Mouse (Mus musculus) kidney, adult 2 months (tissue): ENCODE measurements around the gene Tas1r2. TPM values are rescaled to one million over a fixed set of nuclear protein-coding genes. Genes with fewer than 3 reads are reported as not detected.
A peak's percentile ranks its signal among the peaks of the same experiment; 100 is the strongest.

Experiments used
- DNase-seq: peaks from one replicate; pipeline ENCODE4 v3.0.0; 2021
- H3K27ac ChIP-seq: fragments of 200-500 bp; 2 replicates; pipeline ENCODE4 v1.5.1; 2012; ENCODE audit warnings: low read depth, low read length, control low read depth, inconsistent platforms; ENCODE audit not compliant: insufficient read depth
- H3K27me3 ChIP-seq: fragments of 200-500 bp; replicated peaks from 2 replicates; pipeline ENCODE4 v1.6.1; 2012; ENCODE audit warnings: mild to moderate bottlenecking, moderate library complexity, low read length, inconsistent platforms; ENCODE audit not compliant: control insufficient read depth, insufficient read depth
- H3K36me3 ChIP-seq: fragments of 200-500 bp; 2 replicates; pipeline ENCODE4 v1.6.1; 2012; ENCODE audit warnings: mild to moderate bottlenecking, moderate library complexity, low read length, inconsistent platforms; ENCODE audit not compliant: control insufficient read depth, insufficient read depth
- H3K4me1 ChIP-seq: fragments of 200-500 bp; 2 replicates; pipeline ENCODE4 v1.6.1; 2011; ENCODE audit warnings: low read length; ENCODE audit not compliant: control insufficient read depth, insufficient read depth
- H3K4me3 ChIP-seq: fragments of 200-500 bp; 2 replicates; pipeline ENCODE4 v1.5.1; 2011; ENCODE audit warnings: mild to moderate bottlenecking, low read depth, low read length, control low read depth; ENCODE audit not compliant: insufficient read depth
- CTCF ChIP-seq: fragments of 200-500 bp; conservative IDR thresholded peaks from 2 replicates; pipeline ENCODE4 v1.5.1; 2011; ENCODE audit warnings: low read depth, mild to moderate bottlenecking, control low read depth, low read length, moderate library complexity, mixed read lengths; ENCODE audit not compliant: insufficient read depth, insufficient read length
- POLR2A ChIP-seq: fragments of 200-500 bp; IDR thresholded peaks from one replicate; pipeline ENCODE4 v1.6.1; 2011; ENCODE audit warnings: low read depth, low read length, control low read depth
- WGBS: fragments of 180-500 bp; shearing (Covaris S2); methylation state at CpG from one replicate; pipeline ENCODE4 v1.1.7; 2018; 5-methylcytosine and 5-hydroxymethylcytosine counted together
- polyA plus RNA-seq: library from polyadenylated mRNA; depleted of rRNA; stranded (reverse); fragments of >200 nt; gene quantifications from 2 replicates; pipeline ENCODE4 v1.2.3, GENCODE M21; 2012; rRNA removed

Gene Tas1r2
- polyA plus RNA-seq: 0.08 and 0.14 TPM in 2 replicates

- WGBS: 75% methylated on average over 8 of the region's 8 CpGs
- no peak for TF ChIP-seq CTCF
- TF ChIP-seq POLR2A: no peak
- H3K27ac ChIP-seq: no peak within 1 kb of the TSS
- peaks cover 5% of the 10 kb centered on the region; the same call in 1 of the 2 replicates for H3K36me3 ChIP-seq
- no peak within 1 kb of the TSS for H3K4me3 ChIP-seq
- DNase-seq: no peak
- H3K4me1 ChIP-seq: no peaks in the 10 kb centered on the region
- no peaks in the 10 kb centered on the region for H3K27me3 ChIP-seq
Observed at GRCm38 (mm10) chr4:139653238-139653637, at the start of gene Tas1r2. Tas1r2 (plus strand) TSS chr4:139653538.

- no peaks in the 10 kb centered on the region for H3K27me3 ChIP-seq
- 0 out of 2 replicates have a peak, but pooled peaks cover 5% of the 10 kb centered on the region for H3K4me1 ChIP-seq
- TF ChIP-seq CTCF (no peak), POLR2A (no peak)
- no peak for DNase-seq
- no peak overlapping the region for H3K4me3 ChIP-seq
- no peak overlapping the region for H3K27ac ChIP-seq
- no peaks in the 10 kb centered on the region for H3K36me3 ChIP-seq
- WGBS: 82% methylated on average over 11 of the region's 11 CpGs
Observed at GRCm38 (mm10) chr4:139605216-139605615, 48.1 kb upstream of the Tas1r2 start.

- DNase-seq: no peak
- peaks cover 4% of the 10 kb centered on the region; the same call in 1 of the 2 replicates for H3K4me1 ChIP-seq
- TF ChIP-seq POLR2A: no peak
- no peak for TF ChIP-seq CTCF
- H3K27ac ChIP-seq: no peak overlapping the region
- H3K36me3 ChIP-seq: no peaks in the 10 kb centered on the region
- WGBS: 93% methylated on average over 5 of the region's 5 CpGs
- H3K4me3 ChIP-seq: no peak overlapping the region
- H3K27me3 ChIP-seq: no peaks in the 10 kb centered on the region
Observed at GRCm38 (mm10) chr4:139606732-139607131, 46.6 kb upstream of the Tas1r2 start.

- Histone ChIP-seq H3K4me1 (peaks cover 2% of the 10 kb centered on the region; the same call in 1 of the 2 replicates), H3K4me3 (no peak overlapping the region), H3K27ac (no peak overlapping the region), H3K36me3 (no peaks in the 10 kb centered on the region), H3K27me3 (no peaks in the 10 kb centered on the region)
- 61% methylated on average over 4 of the region's 4 CpGs for WGBS
- no peak for TF ChIP-seq CTCF
- no peak for TF ChIP-seq POLR2A
- DNase-seq: no peak
Observed at GRCm38 (mm10) chr4:139608975-139609374, 44.4 kb upstream of the Tas1r2 start.

GRCm38 (mm10) chr4:139610954-139611353, 42.4 kb upstream of the Tas1r2 start:
- no peak overlapping the region for H3K4me3 ChIP-seq
- TF ChIP-seq CTCF: no peak
- no peak for TF ChIP-seq POLR2A
- WGBS: 48% methylated on average over 6 of the region's 6 CpGs

GRCm38 (mm10) chr4:139611542-139611953, 41.8 kb upstream of the Tas1r2 start:
- 4% methylated on average over 10 of the region's 10 CpGs for WGBS
- TF ChIP-seq POLR2A (no peak), CTCF (peak; percentile 89)
- H3K4me3 ChIP-seq: 0 out of 2 replicates have a peak overlapping the region, but pooled peaks have one; percentile 8
- peaks cover 2% of the 10 kb centered on the region; the same call in 1 of the 2 replicates for H3K4me1 ChIP-seq
- DNase-seq: peak; percentile 81
- no peak overlapping the region for H3K27ac ChIP-seq
- no peaks in the 10 kb centered on the region for H3K27me3 ChIP-seq
- H3K36me3 ChIP-seq: no peaks in the 10 kb centered on the region

More at GRCm38 (mm10) chr4:139610954-139611353, 42.4 kb upstream of the Tas1r2 start:
- Histone ChIP-seq H3K36me3 (no peaks in the 10 kb centered on the region), H3K27me3 (no peaks in the 10 kb centered on the region), H3K27ac (no peak overlapping the region), H3K4me1 (peaks cover 2% of the 10 kb centered on the region; the same call in 1 of the 2 replicates)
- DNase-seq: no peak

- no peaks in the 10 kb centered on the region for H3K27me3 ChIP-seq
- no peaks in the 10 kb centered on the region for H3K36me3 ChIP-seq
- H3K4me1 ChIP-seq: peaks cover 6% of the 10 kb centered on the region; the same call in 1 of the 2 replicates
- no peak overlapping the region for H3K4me3 ChIP-seq
- TF ChIP-seq POLR2A (no peak), CTCF (peak; percentile 37; the same call in 1 of the 2 replicates)
- WGBS: 86% methylated on average over 21 of the region's 21 CpGs
- DNase-seq: no peak
- H3K27ac ChIP-seq: no peak overlapping the region
Observed at GRCm38 (mm10) chr4:139614524-139615260, 38.6 kb upstream of the Tas1r2 start.
